8 mouse cellular contexts compared by ENCODE assay signal in the genomic region with DNA sequence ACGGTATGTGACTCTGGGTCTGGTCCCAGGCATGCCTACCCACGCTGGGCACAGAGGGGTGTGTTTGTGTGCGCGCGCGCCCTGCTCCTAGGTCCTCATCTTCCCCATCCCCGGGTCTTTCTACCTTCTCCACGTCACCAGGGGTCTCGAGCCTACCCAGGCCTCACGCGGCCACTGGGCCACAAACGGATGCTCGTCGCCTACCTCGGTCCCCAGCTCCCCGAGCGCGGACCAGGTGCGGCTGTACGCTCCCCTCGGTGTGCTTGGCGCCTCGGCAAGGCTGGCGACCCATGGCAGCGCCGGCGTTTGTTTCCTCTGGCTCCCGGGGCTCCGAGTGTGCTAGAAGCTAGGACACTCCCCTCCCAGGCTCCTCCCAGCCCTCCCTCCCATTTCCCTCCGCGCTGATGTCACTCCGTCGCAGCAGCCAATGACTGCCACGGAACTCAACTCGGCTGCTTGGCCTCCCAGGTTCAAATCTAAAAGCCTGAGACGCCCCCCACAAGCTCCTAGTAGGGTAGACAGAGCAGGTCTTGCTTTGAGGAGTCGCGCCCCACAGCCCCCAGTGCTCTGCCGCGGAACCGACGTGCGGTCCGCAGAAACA. TPM values are rescaled to one million over a fixed set of nuclear protein-coding genes. Genes with fewer than 3 reads are reported as not detected.
A peak's percentile ranks its signal among the peaks of the same experiment; 100 is the strongest.
DNase-seq lines count a peak whose midpoint lies in the region; ATAC-seq and TF ChIP-seq lines count a peak whose summit lies in the region.

A gene (minus strand): TSS at position 398 of the 601 bp plus-strand sequence.

- H3K36me3 ChIP-seq in ES-Bruce4 (ENCODE audit: control insufficient read depth, insufficient read depth, low read length, poor library complexity, severe bottlenecking), result no peaks in the 10 kb centered on the region
- H3K36me3 ChIP-seq in forebrain, embryonic 12.5 days (replicated peaks), result peaks cover 13% of the 10 kb centered on the region
- H3K36me3 ChIP-seq in heart, embryonic 16.5 days (ENCODE audit: control insufficient read depth, insufficient read depth), result no peaks in the 10 kb centered on the region
- 0 out of 2 replicates have a peak, but pooled peaks cover 5% of the 10 kb centered on the region for H3K36me3 ChIP-seq in liver, embryonic 15.5 days (replicated peaks)
- H3K36me3 ChIP-seq in neural tube, embryonic 11.5 days (ENCODE audit: control insufficient read depth, insufficient read depth, low read length), result peaks cover 4% of the 10 kb centered on the region; the same call in 1 of the 2 replicates
- 0 out of 2 replicates have a peak, but pooled peaks cover 5% of the 10 kb centered on the region for H3K36me3 ChIP-seq in stomach, embryonic 16.5 days (ENCODE audit: control insufficient read depth, insufficient read depth, low read length)

- H3K4me3 ChIP-seq in ES-Bruce4 (ENCODE audit: low read depth, low read length), result peak within 1 kb of the TSS; percentile 91
- H3K4me3 ChIP-seq in forebrain, embryonic 12.5 days (replicated peaks), result peak within 1 kb of the TSS; percentile 78
- H3K4me3 ChIP-seq in heart, embryonic 16.5 days (ENCODE audit: low read length), result peak within 1 kb of the TSS; percentile 60
- peak within 1 kb of the TSS; percentile 87 for H3K4me3 ChIP-seq in liver, embryonic 15.5 days (replicated peaks)
- H3K4me3 ChIP-seq in neural tube, embryonic 11.5 days (ENCODE audit: low read depth, low read length), result peak within 1 kb of the TSS; percentile 95
- H3K4me3 ChIP-seq in stomach, embryonic 16.5 days (replicated peaks; ENCODE audit: low read length), result peak within 1 kb of the TSS; percentile 78

- ATAC-seq in forebrain, embryonic 12.5 days (ENCODE audit: low FRiP score), result peak; percentile 85
- ATAC-seq in heart, embryonic 16.5 days (replicated peaks; ENCODE audit: extremely low read depth, insufficient read depth, low FRiP score), result peak; percentile 86
- peak; percentile 78 for ATAC-seq in liver, embryonic 15.5 days (ENCODE audit: insufficient read depth)
- ATAC-seq in neural tube, embryonic 11.5 days (ENCODE audit: insufficient read depth, low FRiP score, low TSS enrichment), result peak; percentile 77
- ATAC-seq in stomach, embryonic 16.5 days (ENCODE audit: insufficient read depth, low FRiP score), result peak; percentile 83

- no peak for TF ChIP-seq EP300 in ES-Bruce4 (IDR thresholded peaks at IDR 0.05; ENCODE audit: insufficient read depth, low read depth, low read length)

- H3K27ac ChIP-seq in ES-Bruce4 (ENCODE audit: insufficient read depth, low read length), result peak within 1 kb of the TSS; percentile 87
- peak within 1 kb of the TSS; percentile 96 for H3K27ac ChIP-seq in forebrain, embryonic 12.5 days
- peak within 1 kb of the TSS; percentile 59 for H3K27ac ChIP-seq in heart, embryonic 16.5 days (ENCODE audit: low read length)
- H3K27ac ChIP-seq in liver, embryonic 15.5 days (replicated peaks), result peak within 1 kb of the TSS; percentile 98
- peak within 1 kb of the TSS; percentile 94 for H3K27ac ChIP-seq in neural tube, embryonic 11.5 days (ENCODE audit: low read depth, low read length)
- H3K27ac ChIP-seq in stomach, embryonic 16.5 days (ENCODE audit: low read length), result peak within 1 kb of the TSS; percentile 97

- no peaks in the 10 kb centered on the region for H3K9me3 ChIP-seq in ES-Bruce4 (replicated peaks; ENCODE audit: control insufficient read depth, insufficient read depth, low read length, poor library complexity, severe bottlenecking)
- H3K9me3 ChIP-seq in forebrain, embryonic 12.5 days, result no peaks in the 10 kb centered on the region
- no peaks in the 10 kb centered on the region for H3K9me3 ChIP-seq in heart, embryonic 16.5 days (replicated peaks; ENCODE audit: control insufficient read depth, low read length)
- no peaks in the 10 kb centered on the region for H3K9me3 ChIP-seq in liver, embryonic 15.5 days (replicated peaks)
- no peaks in the 10 kb centered on the region for H3K9me3 ChIP-seq in neural tube, embryonic 11.5 days (ENCODE audit: control insufficient read depth, low read length)
- H3K9me3 ChIP-seq in stomach, embryonic 16.5 days (replicated peaks; ENCODE audit: control insufficient read depth, low read length), result no peaks in the 10 kb centered on the region

- peak within 1 kb of the TSS; percentile 77 for H3K9ac ChIP-seq in ES-Bruce4 (ENCODE audit: low read depth, poor library complexity, severe bottlenecking)
- H3K9ac ChIP-seq in forebrain, embryonic 12.5 days, result peak within 1 kb of the TSS; percentile 90
- H3K9ac ChIP-seq in heart, embryonic 16.5 days (ENCODE audit: low read length), result peak within 1 kb of the TSS; percentile 70
- H3K9ac ChIP-seq in liver, embryonic 15.5 days, result peak within 1 kb of the TSS; percentile 93
- H3K9ac ChIP-seq in neural tube, embryonic 11.5 days (ENCODE audit: low read length), result peak within 1 kb of the TSS; percentile 95
- peak within 1 kb of the TSS; percentile 90 for H3K9ac ChIP-seq in stomach, embryonic 16.5 days (ENCODE audit: low read length)

- H3K4me2 ChIP-seq in forebrain, embryonic 12.5 days, result peak within 1 kb of the TSS; percentile 88
- peak within 1 kb of the TSS; percentile 91 for H3K4me2 ChIP-seq in heart, embryonic 16.5 days (ENCODE audit: low read depth, low read length)
- peak within 1 kb of the TSS; percentile 93 for H3K4me2 ChIP-seq in liver, embryonic 15.5 days
- H3K4me2 ChIP-seq in neural tube, embryonic 11.5 days (ENCODE audit: low read depth), result peak within 1 kb of the TSS; percentile 74
- H3K4me2 ChIP-seq in stomach, embryonic 16.5 days (ENCODE audit: low read depth, low read length), result peak within 1 kb of the TSS; percentile 90

- H3K27me3 ChIP-seq in ES-Bruce4 (ENCODE audit: control insufficient read depth, insufficient read depth, low read length, poor library complexity, severe bottlenecking), result no peaks in the 10 kb centered on the region
- H3K27me3 ChIP-seq in forebrain, embryonic 12.5 days, result no peaks in the 10 kb centered on the region
- H3K27me3 ChIP-seq in heart, embryonic 16.5 days (ENCODE audit: control insufficient read depth, insufficient read depth, low read length), result no peaks in the 10 kb centered on the region
- no peaks in the 10 kb centered on the region for H3K27me3 ChIP-seq in liver, embryonic 15.5 days
- no peaks in the 10 kb centered on the region for H3K27me3 ChIP-seq in neural tube, embryonic 11.5 days (ENCODE audit: control insufficient read depth, insufficient read depth, low read length)
- H3K27me3 ChIP-seq in stomach, embryonic 16.5 days (ENCODE audit: control insufficient read depth, insufficient read depth, low read length), result no peaks in the 10 kb centered on the region

- peak; percentile 65 for TF ChIP-seq POLR2A in ES-Bruce4 (IDR thresholded peaks at IDR 0.05; ENCODE audit: insufficient read depth, low read length)

- no peak for TF ChIP-seq CTCF in ES-Bruce4 (IDR thresholded peaks at IDR 0.05; ENCODE audit: low read depth, low read length)

- DNase-seq in c-Kit-positive CD71-positive TER-119-positive erythroid progenitor cells, embryonic 14.5 days (ENCODE audit: low spot score), result peak; percentile 91
- DNase-seq in kidney, postnatal 36 days, result peak; percentile 88 to 90
- peak; percentile 94 for DNase-seq in neural tube, embryonic 11.5 days (ENCODE audit: low spot score)

- 0% methylated on average over 44 of the region's 44 CpGs for WGBS in forebrain, embryonic 12.5 days
- WGBS in heart, embryonic 16.5 days, result under 1% methylated on average over 44 of the region's 44 CpGs
- under 1% methylated on average over 44 of the region's 44 CpGs for WGBS in liver, embryonic 15.5 days (ENCODE audit: insufficient replicate concordance)
- WGBS in neural tube, embryonic 11.5 days, result under 1% methylated on average over 44 of the region's 44 CpGs
- under 1% methylated on average over 44 of the region's 44 CpGs for whole genome bisulfite sequencing in stomach, embryonic 16.5 days

- peaks cover 11% of the 10 kb centered on the region for H3K4me1 ChIP-seq in ES-Bruce4 (ENCODE audit: control insufficient read depth, insufficient read depth, low read length)
- peaks cover 47% of the 10 kb centered on the region for H3K4me1 ChIP-seq in forebrain, embryonic 12.5 days
- peaks cover 36% of the 10 kb centered on the region for H3K4me1 ChIP-seq in heart, embryonic 16.5 days (ENCODE audit: control insufficient read depth, insufficient read depth, low read length)
- H3K4me1 ChIP-seq in liver, embryonic 15.5 days (replicated peaks), result peaks cover 48% of the 10 kb centered on the region
- peaks cover 30% of the 10 kb centered on the region for H3K4me1 ChIP-seq in neural tube, embryonic 11.5 days (ENCODE audit: control insufficient read depth, insufficient read depth, low read length)
- H3K4me1 ChIP-seq in stomach, embryonic 16.5 days (ENCODE audit: control insufficient read depth, insufficient read depth, low read length), result peaks cover 44% of the 10 kb centered on the region

RNA-seq across cellular contexts. Expression of the gene that starts here (rescaled TPM):
- 29.4 and 32.4 TPM in 2 replicates for polyA plus RNA-seq in ES-Bruce4 (2011; ENCODE audit: insufficient read depth, insufficient read length, low read depth, missing spikeins)
- polyA plus RNA-seq in forebrain, embryonic 12.5 days (2016; fragmentation: Nextera tagmentation; extraction: Ambion mirVana), result 109 and 113 TPM in 2 replicates
- polyA plus RNA-seq in heart, embryonic 16.5 days (2015; fragmentation: Nextera tagmentation; extraction: Ambion mirVana), result 25.1 and 30.2 TPM in 2 replicates
- 17.1 and 19.8 TPM in 2 replicates for polyA plus RNA-seq in liver, embryonic 15.5 days (2015; fragmentation: Nextera tagmentation; extraction: Ambion mirVana)
- 73.3 and 78.2 TPM in 2 replicates for polyA plus RNA-seq in neural tube, embryonic 11.5 days (2014; fragmentation: Nextera tagmentation; extraction: Ambion mirVana)
- 59.7 and 62.0 TPM in 2 replicates for polyA plus RNA-seq in stomach, embryonic 16.5 days (2015; fragmentation: Nextera tagmentation; extraction: Ambion mirVana)

Comparison
In these comparisons a context has a peak if more than half of its experiments do, and no peak if none do; other contexts are left out.
1. Peak in every context shown above with its lines: DNase-seq, ATAC-seq, H3K4me3 ChIP-seq and H3K27ac ChIP-seq.